Mouse (Mus musculus) spleen, adult 10 weeks (tissue): ENCODE data around the gene 1700012P22Rik. TPM values are rescaled to one million over a fixed set of nuclear protein-coding genes. Genes with fewer than 3 reads are reported as not detected.

Source experiments
- polyA plus RNA-seq: library from polyadenylated mRNA; stranded (reverse); fragments of 350-450 nt; fragmentation: Illumina TruSeq; extraction: RNeasy Lipid Tissue Mini Kit (QIAGEN cat#74804); gene quantifications from one replicate; pipeline ENCODE4 v1.2.3, GENCODE M21; 2015; ENCODE audit warnings: low replicate concordance; ENCODE audit not compliant: insufficient read depth

Gene 1700012P22Rik
- polyA plus RNA-seq, result not detected

GRCm38 (mm10) chr4:144438672-144439071 is at the start of gene 1700012P22Rik:
Gene 1700012P22Rik (minus strand): TSS chr4:144438772.

GRCm38 (mm10) chr4:144463656-144464055 is 25.1 kb upstream of the 1700012P22Rik start, which contains the start of gene Aadacl3:
Gene Aadacl3 (minus strand): TSS chr4:144463756.

GRCm38 (mm10) chr4:144453217-144453616 is 14.6 kb upstream of the 1700012P22Rik start, which contains the start of gene Gm9944:
Gene Gm9944 (minus strand): TSS chr4:144453317.

GRCm38 (mm10) chr4:144408290-144408689 is 30.3 kb downstream of the 1700012P22Rik start, which contains the start of gene Pramef12:
Gene Pramef12 (minus strand): TSS chr4:144408464.

GRCm38 (mm10) chr4:144377911-144378310 is 60.7 kb downstream of the 1700012P22Rik start, which contains the start of gene Pramef20:
Gene Pramef20 (minus strand): TSS chr4:144377933.

Other genes starting within 250 kb of the 1700012P22Rik start
- gene Oog2, start 248.1 kb downstream of the 1700012P22Rik start, polyA plus RNA-seq, result not detected
- gene C87977, start 225.5 kb downstream of the 1700012P22Rik start, polyA plus RNA-seq, result not detected
- gene Pramel5, start 158.3 kb downstream of the 1700012P22Rik start, polyA plus RNA-seq, result not detected
- gene Gm13128, start 108.5 kb downstream of the 1700012P22Rik start, polyA plus RNA-seq, result not detected
- gene Gm13119, start 80.8 kb downstream of the 1700012P22Rik start, polyA plus RNA-seq, result not detected
- gene Pramef20, start 60.8 kb downstream of the 1700012P22Rik start, polyA plus RNA-seq, result not detected
- gene Pramef12, start 30.3 kb downstream of the 1700012P22Rik start, polyA plus RNA-seq, result not detected
- gene Gm9944, start 14.5 kb upstream of the 1700012P22Rik start, polyA plus RNA-seq, result not detected
- not detected for gene Aadacl3, start 25.0 kb upstream of the 1700012P22Rik start, polyA plus RNA-seq
- not detected for gene 9430007A20Rik, start 81.0 kb upstream of the 1700012P22Rik start, polyA plus RNA-seq
- gene Gm13124, start 126.4 kb upstream of the 1700012P22Rik start, polyA plus RNA-seq, result not detected
- not detected for gene Aadacl4, start 174.9 kb upstream of the 1700012P22Rik start, polyA plus RNA-seq
- not detected for gene Gm436, start 247.6 kb upstream of the 1700012P22Rik start, polyA plus RNA-seq